Mouse (Mus musculus) C2C12 (cell line): ENCODE data around the gene Bcl3.
A peak's percentile ranks its signal among the peaks of the same experiment; 100 is the strongest.

Source experiments
- CTCF ChIP-seq: IDR thresholded peaks from one replicate; pipeline ENCODE4 v1.5.1; 2011; ENCODE audit not compliant: control insufficient read depth, insufficient read depth, insufficient read length
- MYOD1 ChIP-seq: IDR thresholded peaks from one replicate; pipeline ENCODE4 v1.6.1; 2011; ENCODE audit warnings: low read depth; ENCODE audit not compliant: control insufficient read depth, insufficient read length
- USF1 ChIP-seq: IDR thresholded peaks from one replicate; pipeline ENCODE4 v1.6.1; 2011; ENCODE audit warnings: low read depth, mild to moderate bottlenecking, control low read depth, moderate library complexity

GRCm38 (mm10) chr7:19782645-19783044 is 39.9 kb downstream of the Bcl3 start:
- TF ChIP-seq CTCF, result peak; percentile 27
- TF ChIP-seq MYOD1, result no peak
- no peak for TF ChIP-seq USF1
